Mouse (Mus musculus): Measurements from ENCODE around the gene Hsd17b12. TPM values are rescaled to one million over a fixed set of nuclear protein-coding genes. Genes with fewer than 3 reads are reported as not detected.

The Hsd17b12 gene
- polyA plus RNA-seq, 1 experiment from 2014 or later, result 129 TPM

DNA sequence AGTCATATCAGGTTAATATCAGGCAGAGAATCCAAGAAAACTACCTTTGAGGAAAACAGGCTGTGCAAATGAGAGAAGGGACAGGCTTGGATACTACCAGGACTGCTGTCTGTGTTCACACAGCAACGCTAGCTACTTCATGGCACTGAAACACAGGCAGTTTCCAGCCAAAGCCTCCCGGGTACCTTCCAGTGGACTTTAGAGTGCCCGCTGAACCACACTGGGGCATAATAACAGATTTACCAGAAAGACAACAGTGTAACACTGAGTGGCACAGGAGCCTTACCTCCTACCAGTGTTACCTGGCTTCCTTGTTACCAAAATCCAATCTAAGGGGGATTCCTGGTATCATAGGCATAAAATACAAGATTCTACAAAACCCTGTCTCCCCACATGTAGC, 115.3 kb downstream of the Hsd17b12 start:
- Histone ChIP-seq H3K27ac (no peak overlapping the region), H3K4me2 (no peak overlapping the region), H3K4me1 (no peaks in the 10 kb centered on the region), H3K9me3 (no peaks in the 10 kb centered on the region), H3K27me3 (no peaks in the 10 kb centered on the region), H3K36me3 (no peaks in the 10 kb centered on the region), H3K9ac (no peak overlapping the region), H3K4me3 (no peak overlapping the region)
- no peak for ATAC-seq (ENCODE audit: borderline replicate concordance, extremely low read depth, low FRiP score, low TSS enrichment)
- WGBS, result 100% methylated on average over 3 of the region's 3 CpGs

DNA sequence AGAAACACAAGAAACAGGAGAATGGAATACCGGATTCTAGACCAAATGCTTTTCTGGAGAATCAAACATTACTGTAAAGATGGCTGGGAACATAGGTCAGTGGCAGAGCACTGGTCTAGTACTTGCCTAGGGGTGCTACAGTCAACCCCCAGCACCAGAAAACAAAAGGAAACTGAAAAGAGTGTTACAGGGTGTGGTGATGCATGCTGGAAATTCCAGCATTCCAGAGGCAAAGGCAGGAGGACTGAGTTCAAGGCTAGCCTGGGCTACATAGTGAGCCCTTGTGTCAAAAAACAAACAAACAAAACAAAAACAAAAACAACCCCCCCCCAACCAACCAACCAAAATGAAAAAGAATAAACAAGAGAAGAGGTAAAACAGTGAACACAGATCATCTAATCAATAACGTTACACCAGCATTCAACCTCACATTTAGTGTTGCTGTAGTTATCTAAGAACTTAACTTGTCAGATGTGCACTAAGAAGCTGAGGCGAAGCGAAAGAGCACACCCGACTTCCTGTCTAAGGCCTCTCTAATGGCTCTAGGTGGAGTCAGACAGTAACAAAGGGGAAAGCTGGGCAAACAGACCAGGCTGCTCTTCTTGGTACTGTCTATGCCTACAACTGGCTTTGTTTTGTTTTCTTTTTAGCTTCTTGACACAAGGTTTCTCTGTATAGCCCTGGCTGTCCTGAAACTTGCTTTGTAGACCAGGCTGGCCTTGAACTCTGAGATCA, 117.2 kb downstream of the Hsd17b12 start:
- ATAC-seq (ENCODE audit: borderline replicate concordance, extremely low read depth, low FRiP score, low TSS enrichment), result no peak
- 83% methylated on average over 5 of the region's 5 CpGs for WGBS

DNA sequence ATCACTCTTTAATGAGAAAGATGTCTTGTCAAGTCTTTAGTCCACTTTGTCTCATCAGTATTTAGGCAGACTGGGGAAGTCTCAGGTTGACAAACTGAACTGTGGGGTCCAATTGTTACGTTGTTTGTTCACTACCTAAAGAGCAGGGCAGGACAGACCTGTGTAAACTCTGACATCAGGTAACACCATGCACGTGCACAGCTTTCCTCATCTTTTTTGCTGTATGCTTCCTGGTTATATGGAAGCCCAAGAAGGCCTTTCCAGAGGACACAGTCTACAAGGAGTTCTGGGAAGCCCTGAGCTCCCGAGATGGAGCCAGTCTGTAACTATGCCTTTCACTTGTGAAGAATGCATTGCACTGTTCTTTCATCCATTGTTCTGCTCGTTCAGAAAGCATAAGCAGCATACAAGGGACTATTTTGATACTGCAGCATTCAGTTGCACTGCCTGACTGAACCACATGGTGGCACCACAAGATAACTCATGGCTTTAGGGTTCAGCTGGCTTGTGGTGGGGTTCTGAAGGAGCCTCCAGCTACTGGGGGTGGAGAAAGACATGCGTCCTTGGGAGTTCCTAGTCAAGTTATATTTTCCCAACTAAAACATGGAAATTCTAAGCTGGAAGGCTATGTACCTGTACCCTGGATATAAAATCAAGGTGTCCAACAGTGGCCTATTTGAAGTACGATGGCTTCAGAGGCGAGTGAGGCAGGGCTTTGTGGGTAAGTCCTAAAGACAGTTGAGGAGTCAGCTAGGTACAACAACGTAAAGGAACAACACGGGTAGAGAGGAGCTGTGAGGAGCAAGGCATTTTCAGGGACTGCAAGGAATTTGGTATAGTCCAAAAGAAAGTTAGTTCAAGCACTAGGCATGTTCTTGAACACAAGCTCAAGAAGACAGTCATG, 122.1 kb downstream of the Hsd17b12 start:
- Histone ChIP-seq H3K9ac (no peak overlapping the region), H3K27me3 (no peaks in the 10 kb centered on the region), H3K36me3 (peaks cover 16% of the 10 kb centered on the region; the same call in 1 of the 2 replicates), H3K4me2 (no peak overlapping the region), H3K27ac (no peak overlapping the region), H3K9me3 (no peaks in the 10 kb centered on the region), H3K4me3 (no peak overlapping the region), H3K4me1 (no peaks in the 10 kb centered on the region)
- ATAC-seq (ENCODE audit: borderline replicate concordance, extremely low read depth, low FRiP score, low TSS enrichment), result no peak
- 68% methylated on average over 9 of the region's 9 CpGs for WGBS

More for the DNA sequence above, 117.2 kb downstream of the Hsd17b12 start:
- no peak overlapping the region for H3K9ac ChIP-seq
- H3K27ac ChIP-seq, result no peak overlapping the region
- H3K4me1 ChIP-seq, result no peaks in the 10 kb centered on the region
- H3K9me3 ChIP-seq, result no peaks in the 10 kb centered on the region
- H3K4me3 ChIP-seq, result no peak overlapping the region
- H3K27me3 ChIP-seq, result no peaks in the 10 kb centered on the region
- no peaks in the 10 kb centered on the region for H3K36me3 ChIP-seq
- no peak overlapping the region for H3K4me2 ChIP-seq

DNA sequence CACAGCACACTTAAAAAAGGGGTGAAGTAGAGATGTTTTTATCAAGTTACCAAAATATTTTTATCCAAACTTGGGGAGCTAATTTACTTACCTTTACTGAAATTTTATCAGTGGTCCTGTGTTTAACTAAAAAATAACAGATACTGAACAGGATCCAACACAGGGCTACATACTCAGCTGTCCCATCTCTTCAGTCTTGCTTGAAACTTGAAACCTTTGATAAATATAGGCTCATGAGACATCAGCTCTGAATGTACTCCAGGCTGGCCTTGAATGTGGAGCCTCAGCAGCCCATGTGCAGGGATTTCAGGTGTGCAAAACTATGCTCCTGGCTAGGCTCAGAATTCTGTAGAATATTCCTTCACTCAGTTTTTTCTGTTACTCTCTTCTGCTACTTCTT, 127.2 kb downstream of the Hsd17b12 start:
- ATAC-seq (ENCODE audit: borderline replicate concordance, extremely low read depth, low FRiP score, low TSS enrichment), result no peak
- Histone ChIP-seq H3K4me3 (no peak overlapping the region), H3K27ac (no peak overlapping the region), H3K9me3 (no peaks in the 10 kb centered on the region), H3K4me2 (no peak overlapping the region), H3K36me3 (peaks cover 16% of the 10 kb centered on the region; the same call in 1 of the 2 replicates), H3K27me3 (no peaks in the 10 kb centered on the region), H3K4me1 (no peaks in the 10 kb centered on the region), H3K9ac (no peak overlapping the region)

DNA sequence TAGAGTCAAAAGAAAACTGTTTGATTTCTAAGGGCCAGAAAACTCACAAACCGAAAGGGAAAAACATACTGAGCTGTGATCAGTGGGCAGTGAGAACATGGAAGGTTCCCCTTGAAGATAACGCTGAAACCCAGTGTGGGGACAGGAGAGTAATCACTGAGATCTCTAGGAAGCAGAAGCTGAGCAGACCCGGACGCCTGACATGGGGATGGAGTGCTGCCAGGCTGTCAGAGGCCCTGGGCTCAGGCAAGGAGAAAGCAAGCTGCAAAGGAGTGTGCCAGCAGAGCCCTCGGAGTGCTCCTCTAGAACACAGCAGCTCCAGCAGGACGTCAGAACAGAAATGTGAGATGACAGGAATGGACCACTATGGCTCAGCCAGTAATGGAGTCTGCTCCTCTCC, 133.1 kb downstream of the Hsd17b12 start:
- ATAC-seq (ENCODE audit: borderline replicate concordance, extremely low read depth, low FRiP score, low TSS enrichment), result no peak
- Histone ChIP-seq H3K4me2 (no peak overlapping the region), H3K9me3 (no peaks in the 10 kb centered on the region), H3K27ac (no peak overlapping the region), H3K9ac (no peak overlapping the region), H3K36me3 (no peaks in the 10 kb centered on the region), H3K4me3 (no peak overlapping the region), H3K4me1 (no peaks in the 10 kb centered on the region), H3K27me3 (no peaks in the 10 kb centered on the region)
- WGBS, result 41% methylated on average over 6 of the region's 6 CpGs

DNA sequence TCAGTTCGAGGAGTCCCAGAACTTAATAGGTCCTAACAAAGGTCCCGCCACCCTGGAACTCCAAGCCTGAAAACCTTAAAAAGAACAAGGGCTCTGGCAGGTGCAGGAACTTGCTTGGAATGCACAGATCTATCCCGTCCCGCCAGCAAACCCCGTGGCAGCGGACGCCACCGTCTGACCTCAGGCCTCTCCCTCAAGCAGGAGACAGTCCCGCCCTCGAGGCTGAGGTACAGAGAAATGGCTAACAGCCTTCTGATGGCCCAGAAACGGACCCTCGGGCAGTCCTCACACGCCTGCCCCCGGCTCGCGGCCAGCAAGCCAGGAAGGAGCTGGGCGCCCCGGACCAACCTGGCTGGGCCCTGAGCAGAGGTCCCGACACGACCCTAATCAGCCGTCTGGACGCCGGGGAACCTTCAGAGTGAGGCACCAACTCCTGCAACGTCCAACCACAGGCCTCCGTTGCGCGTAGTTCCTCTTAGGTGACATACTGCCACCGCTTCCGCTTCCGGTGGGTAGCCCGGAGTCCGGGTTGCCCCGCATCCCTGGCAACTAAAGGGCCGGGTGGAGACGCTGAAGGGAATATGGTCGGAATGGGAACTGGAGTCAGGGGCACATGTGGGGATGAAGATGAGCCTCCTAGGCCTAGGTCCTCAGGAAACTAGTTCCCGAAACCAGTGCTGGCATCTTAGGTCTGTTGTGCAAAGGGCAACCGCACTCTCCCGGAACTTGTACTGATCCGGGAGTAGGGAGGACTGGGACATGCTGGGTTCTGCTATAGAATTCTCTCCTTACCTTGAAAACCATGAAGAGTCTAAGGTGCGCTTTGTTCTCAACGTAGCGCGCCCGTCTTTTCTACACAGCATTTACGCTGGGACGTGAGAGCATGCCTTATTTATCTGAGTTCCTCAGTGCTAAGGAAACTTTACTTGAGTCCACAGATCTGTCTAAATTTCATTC, 147.2 kb downstream of the Hsd17b12 start, which contains the start of gene Alkbh3:
Gene Alkbh3, minus strand, starts transcription at position 473 of the 957 bp plus-strand sequence.
- Histone ChIP-seq H3K36me3 (peaks cover 27% of the 10 kb centered on the region), H3K4me1 (peaks cover 9% of the 10 kb centered on the region), H3K9ac (peak within 1 kb of the TSS; percentile 75), H3K27me3 (no peaks in the 10 kb centered on the region), H3K9me3 (no peaks in the 10 kb centered on the region), H3K27ac (0 out of 2 replicates have a peak within 1 kb of the TSS, but pooled peaks have one; percentile 17), H3K4me2 (peak within 1 kb of the TSS; percentile 66), H3K4me3 (peak within 1 kb of the TSS; percentile 79)
- WGBS, result 4% methylated on average over 47 of the region's 47 CpGs
- ATAC-seq (ENCODE audit: borderline replicate concordance, extremely low read depth, low FRiP score, low TSS enrichment), result peak; percentile 99

DNA sequence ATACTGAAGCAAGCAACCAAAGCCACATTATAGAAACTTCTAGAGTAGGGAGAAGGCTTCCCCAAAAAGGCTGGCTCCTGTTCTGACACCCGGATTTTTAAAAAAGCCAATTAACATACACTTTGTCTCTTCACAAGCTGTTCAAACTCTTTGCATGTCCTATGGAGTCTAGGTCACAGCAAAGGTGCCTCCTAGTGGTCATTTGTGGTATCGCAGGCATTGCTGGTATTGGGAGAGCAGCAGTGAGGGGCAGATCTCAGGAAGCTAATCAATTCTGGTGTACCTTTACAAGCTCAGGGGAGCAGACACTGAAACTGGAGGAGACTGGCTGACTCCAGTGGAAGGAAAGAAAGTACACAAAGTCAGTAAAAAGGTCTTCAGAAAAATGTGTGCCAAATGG, 155.4 kb downstream of the Hsd17b12 start:
- ATAC-seq (ENCODE audit: borderline replicate concordance, extremely low read depth, low FRiP score, low TSS enrichment), result peak; percentile 52; the same call in 1 of the 2 replicates
- H3K4me3 ChIP-seq, result no peak overlapping the region
- peaks cover 72% of the 10 kb centered on the region for H3K36me3 ChIP-seq
- H3K4me1 ChIP-seq, result no peaks in the 10 kb centered on the region; the same call in 1 of the 2 replicates
- H3K9me3 ChIP-seq, result no peaks in the 10 kb centered on the region
- no peak overlapping the region for H3K9ac ChIP-seq
- H3K27me3 ChIP-seq, result no peaks in the 10 kb centered on the region
- 3% methylated on average over 2 of the region's 2 CpGs for WGBS
- H3K4me2 ChIP-seq, result no peak overlapping the region
- H3K27ac ChIP-seq, result no peak overlapping the region

DNA sequence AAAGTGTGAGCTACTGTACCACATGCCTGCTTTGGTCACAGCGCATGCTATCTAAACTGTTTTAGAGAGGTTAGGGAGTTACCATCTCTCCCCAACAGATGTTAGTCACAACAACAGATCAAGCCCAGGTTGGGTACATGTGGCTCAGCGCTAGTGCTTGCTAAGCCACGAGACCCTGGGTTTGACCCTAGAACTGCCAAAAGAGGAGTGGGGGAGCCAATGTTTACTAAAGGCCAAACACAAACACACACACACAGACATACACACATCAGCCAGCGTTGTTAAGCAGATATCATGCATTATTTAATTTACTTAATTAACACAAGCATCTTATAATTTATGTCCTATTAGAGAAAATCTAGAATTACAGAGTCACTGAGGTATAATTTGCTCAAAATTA, 155.8 kb downstream of the Hsd17b12 start:
- no peaks in the 10 kb centered on the region for H3K9me3 ChIP-seq
- peaks cover 69% of the 10 kb centered on the region for H3K36me3 ChIP-seq
- no peak for ATAC-seq (ENCODE audit: borderline replicate concordance, extremely low read depth, low FRiP score, low TSS enrichment)
- 65% methylated on average over 4 of the region's 4 CpGs for WGBS
- H3K9ac ChIP-seq, result no peak overlapping the region
- no peaks in the 10 kb centered on the region; the same call in 1 of the 2 replicates for H3K4me1 ChIP-seq
- H3K27me3 ChIP-seq, result no peaks in the 10 kb centered on the region
- H3K4me2 ChIP-seq, result no peak overlapping the region
- H3K4me3 ChIP-seq, result no peak overlapping the region
- H3K27ac ChIP-seq, result peak overlapping the region; percentile 27; the same call in 1 of the 2 replicates

DNA sequence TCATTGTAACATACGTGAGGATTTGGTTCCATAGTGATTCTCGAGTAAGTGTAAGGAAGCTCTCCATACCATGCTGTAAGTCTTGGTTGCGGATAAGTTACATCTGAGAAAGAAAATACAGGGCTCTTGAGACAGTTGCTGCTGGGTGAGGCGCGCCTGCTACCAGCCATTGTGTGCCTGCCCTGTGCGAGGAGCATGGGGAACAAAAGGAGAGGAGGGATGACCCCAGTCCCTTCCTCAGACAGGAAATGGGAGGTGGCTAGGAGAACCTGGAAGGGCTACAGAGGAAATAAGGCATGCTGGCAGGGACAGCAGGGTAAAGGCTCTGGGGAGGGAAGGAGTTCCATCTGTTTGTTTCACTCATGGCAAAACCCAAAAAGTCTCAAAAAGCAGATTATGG, 156.4 kb downstream of the Hsd17b12 start:
- peaks cover 64% of the 10 kb centered on the region for H3K36me3 ChIP-seq
- WGBS, result 75% methylated on average over 6 of the region's 6 CpGs
- no peak overlapping the region for H3K4me2 ChIP-seq
- H3K4me3 ChIP-seq, result no peak overlapping the region
- no peaks in the 10 kb centered on the region; the same call in 1 of the 2 replicates for H3K4me1 ChIP-seq
- ATAC-seq (ENCODE audit: borderline replicate concordance, extremely low read depth, low FRiP score, low TSS enrichment), result no peak
- H3K9me3 ChIP-seq, result no peaks in the 10 kb centered on the region
- no peaks in the 10 kb centered on the region for H3K27me3 ChIP-seq
- no peak overlapping the region for H3K9ac ChIP-seq
- H3K27ac ChIP-seq, result peak overlapping the region; percentile 27; the same call in 1 of the 2 replicates

DNA sequence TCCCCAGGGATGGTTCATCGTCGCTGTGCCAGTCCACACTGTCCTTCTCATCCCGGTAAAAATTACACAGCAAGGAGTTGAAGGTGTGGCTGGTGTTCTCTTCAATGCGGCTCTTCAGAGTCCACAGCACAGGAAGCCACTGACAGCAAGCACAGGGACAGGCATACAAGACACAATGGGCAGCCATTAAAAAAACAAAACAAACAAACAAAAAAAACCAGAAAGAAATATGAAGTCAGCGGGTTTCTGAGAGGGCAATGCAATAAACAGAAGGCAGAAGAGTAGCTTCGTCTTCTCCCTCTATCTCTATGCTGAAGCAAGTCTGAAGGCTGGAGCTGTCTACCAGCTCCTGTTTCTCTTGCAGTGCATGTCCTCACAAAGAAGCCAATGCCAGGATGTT, 161.5 kb downstream of the Hsd17b12 start, which contains the start of gene Gm27027:
Gene Gm27027, minus strand, starts transcription at position 101 of the 400 bp plus-strand sequence.
- peaks cover 16% of the 10 kb centered on the region; the same call in 1 of the 2 replicates for H3K4me1 ChIP-seq
- peaks cover 46% of the 10 kb centered on the region for H3K36me3 ChIP-seq
- no peak for ATAC-seq (ENCODE audit: borderline replicate concordance, extremely low read depth, low FRiP score, low TSS enrichment)
- no peak within 1 kb of the TSS for H3K9ac ChIP-seq
- WGBS, result 86% methylated on average over 6 of the region's 6 CpGs
- no peak within 1 kb of the TSS for H3K4me3 ChIP-seq
- no peaks in the 10 kb centered on the region for H3K9me3 ChIP-seq
- H3K27me3 ChIP-seq, result no peaks in the 10 kb centered on the region
- H3K27ac ChIP-seq, result no peak within 1 kb of the TSS
- no peak within 1 kb of the TSS for H3K4me2 ChIP-seq

DNA sequence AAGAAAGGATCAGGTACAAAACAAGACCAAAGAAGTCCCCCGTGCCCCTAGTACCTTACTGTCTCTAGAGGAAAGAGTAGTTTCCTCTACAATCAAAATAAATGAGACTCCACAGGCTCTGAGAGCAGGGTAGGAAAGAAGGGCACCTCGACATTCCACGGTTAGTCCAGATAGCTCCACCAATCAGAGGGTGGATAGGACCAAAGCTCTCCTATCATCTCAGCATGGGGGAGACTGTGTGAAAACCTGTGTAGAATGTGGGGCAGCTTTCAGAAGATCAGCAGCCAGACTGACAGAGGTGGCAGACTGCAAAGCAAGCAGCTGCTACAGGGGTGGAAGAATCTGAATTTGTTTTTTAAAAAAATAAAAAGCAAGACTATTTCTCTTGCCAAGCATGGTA, 165.0 kb downstream of the Hsd17b12 start:
- WGBS, result 57% methylated on average over 3 of the region's 3 CpGs
- ATAC-seq (ENCODE audit: borderline replicate concordance, extremely low read depth, low FRiP score, low TSS enrichment), result no peak
- Histone ChIP-seq H3K9ac (no peak overlapping the region), H3K4me3 (no peak overlapping the region), H3K27me3 (no peaks in the 10 kb centered on the region), H3K36me3 (peaks cover 46% of the 10 kb centered on the region), H3K4me1 (peaks cover 17% of the 10 kb centered on the region; the same call in 1 of the 2 replicates), H3K4me2 (no peak overlapping the region), H3K27ac (0 out of 2 replicates have a peak overlapping the region, but pooled peaks have one; percentile 1), H3K9me3 (no peaks in the 10 kb centered on the region)

All from lung, embryonic 15.5 days (tissue).